Mouse (Mus musculus): ENCODE measurements around the gene Ucp1. TPM values are rescaled to one million over a fixed set of nuclear protein-coding genes. Genes with fewer than 3 reads are reported as not detected.
A peak's percentile ranks its signal among the peaks of the same experiment; 100 is the strongest.

Ucp1 gene
- total and polyA plus RNA-seq, 3 experiments: not detected

GRCm38 (mm10) chr8:83342693-83343092 is 52.5 kb downstream of the Ucp1 start:
- no peak overlapping the region for H3K27ac ChIP-seq (ENCODE audit: insufficient read depth, low read depth)
- no peak overlapping the region for H3K4me3 ChIP-seq (replicated peaks in 1 of 3; ENCODE audit: low read depth in 2 of 3, low read length in 2 of 3, poor library complexity in 1 of 3)
- no peak overlapping the region for H3K4me2 ChIP-seq (ENCODE audit: insufficient read depth, low read depth, poor library complexity, severe bottlenecking)
- no peak overlapping the region for H3K9ac ChIP-seq (ENCODE audit: insufficient read depth, low read depth)
- H3K27me3 ChIP-seq (replicated peaks): no peaks in the 10 kb centered on the region
- peak; percentile 49 for DNase-seq (ENCODE audit: extremely low read depth)
- no peaks in the 10 kb centered on the region for H3K79me2 ChIP-seq (replicated peaks; ENCODE audit: control insufficient read depth, extremely low read depth, insufficient read depth, poor library complexity, severe bottlenecking)
- no peak for TF ChIP-seq POLR2AphosphoS2 (IDR thresholded peaks at IDR 0.05; ENCODE audit: low read depth, low read length)
- no peak for TF ChIP-seq USF2 (conservative IDR thresholded peaks at IDR 0.05; ENCODE audit: low read depth, low read length)
- TF ChIP-seq ETS1 (conservative IDR thresholded peaks at IDR 0.05; ENCODE audit: low read depth, low read length): no peak
- no peak for TF ChIP-seq E2F4 (IDR thresholded peaks at IDR 0.05; ENCODE audit: insufficient replicate concordance, low read depth, low read length)
- TF ChIP-seq RCOR1 (conservative IDR thresholded peaks at IDR 0.05; ENCODE audit: low read depth, low read length): no peak
- no peak for TF ChIP-seq UBTF (IDR thresholded peaks at IDR 0.05; ENCODE audit: low read depth, low read length)
- TF ChIP-seq MEF2A (IDR thresholded peaks at IDR 0.05; ENCODE audit: borderline replicate concordance, low read depth, low read length): no peak
- peak in 1 of 2 experiments; percentile 73; a peak in 2 of 4 replicates for TF ChIP-seq CTCF (conservative IDR thresholded peaks at IDR 0.05 in 1 of 2, IDR thresholded peaks at IDR 0.05 in 1 of 2; ENCODE audit: low read depth in 2 of 2, low read length in 2 of 2)
- no peak for TF ChIP-seq JUN (IDR thresholded peaks at IDR 0.05; ENCODE audit: insufficient read depth, low read depth, low read length)
- no peak for TF ChIP-seq NELFE (IDR thresholded peaks at IDR 0.05; ENCODE audit: low read depth, low read length)
- no peak for TF ChIP-seq PAX5 (IDR thresholded peaks at IDR 0.05; ENCODE audit: low read length)
- TF ChIP-seq MAX (IDR thresholded peaks at IDR 0.05; ENCODE audit: low read length): no peak
- no peak for TF ChIP-seq CHD2 (IDR thresholded peaks at IDR 0.05; ENCODE audit: low read length)
- no peak for TF ChIP-seq KAT2A (IDR thresholded peaks at IDR 0.05; ENCODE audit: insufficient replicate concordance, low read length)
- no peak for TF ChIP-seq EP300 (IDR thresholded peaks at IDR 0.05; ENCODE audit: low read length)
- peak; percentile 75 for TF ChIP-seq SMC3 (IDR thresholded peaks at IDR 0.05; ENCODE audit: low read depth, low read length)
- no peak for TF ChIP-seq BHLHE40 (IDR thresholded peaks at IDR 0.05; ENCODE audit: low read depth, low read length)
- no peak for TF ChIP-seq TBP (conservative IDR thresholded peaks at IDR 0.05; ENCODE audit: low read depth, low read length)
- TF ChIP-seq ZMIZ1 (IDR thresholded peaks at IDR 0.05; ENCODE audit: low read depth, low read length): no peak
- peak; percentile 67 for TF ChIP-seq RAD21 (IDR thresholded peaks at IDR 0.05; ENCODE audit: low read depth, low read length)
- no peak for TF ChIP-seq USF1 (IDR thresholded peaks at IDR 0.05; ENCODE audit: low read depth, low read length)
- TF ChIP-seq TCF12 (IDR thresholded peaks at IDR 0.05; ENCODE audit: low read depth, low read length): no peak
- TF ChIP-seq MYC (IDR thresholded peaks at IDR 0.05; ENCODE audit: low read depth, low read length): no peak
- H3K36me3 ChIP-seq (replicated peaks in 1 of 2; ENCODE audit: control insufficient read depth in 1 of 2, insufficient read depth in 1 of 2, low read length in 1 of 2): no peaks in the 10 kb centered on the region
- no peaks in the 10 kb centered on the region for H3K9me3 ChIP-seq (replicated peaks; ENCODE audit: low read length)
- peaks cover 0 to 5% of the 10 kb centered on the region in 2 experiments; a peak in 1 of 4 replicates for H3K4me1 ChIP-seq (ENCODE audit: control insufficient read depth in 1 of 2, insufficient read depth in 2 of 2)
- in situ Hi-C loops (cut with MboI; ENCODE audit: low pct_ligation_motif_present, low pct_unique_long_range_greater_than_20kb, low sequenced_read_pairs) (loop anchor here (10.0 kb wide), 1 partner anchor 248 kb away; no protein-coding TSS in a partner anchor), dilution Hi-C loops (cut with MboI; ENCODE audit: extremely low pct_ligation_motif_present, extremely low pct_unique_long_range_greater_than_20kb, low sequenced_read_pairs) (no loop called here)

Other genes starting within 250 kb of the Ucp1 start
- gene Tbc1d9, start 125.0 kb upstream of the Ucp1 start, total RNA-seq (2012; rRNA removed): 4.3 and 5.0 TPM in 2 replicates
- 0.69 and 1.6 TPM in 2 replicates for gene Tbc1d9, start 125.0 kb upstream of the Ucp1 start, total RNA-seq (2014; rRNA removed)
- gene Tbc1d9, start 125.0 kb upstream of the Ucp1 start, polyA plus RNA-seq (2012; ENCODE audit: insufficient read length, low read depth): 0.71 and 1.3 TPM in 2 replicates
- gene Gm10645, start 124.2 kb upstream of the Ucp1 start, total RNA-seq (2012; rRNA removed): 0.81 and 0.88 TPM in 2 replicates
- gene Gm10645, start 124.2 kb upstream of the Ucp1 start, total RNA-seq (2014; rRNA removed): not detected in 2 replicates
- gene Gm10645, start 124.2 kb upstream of the Ucp1 start, polyA plus RNA-seq (2012; ENCODE audit: insufficient read length, low read depth): not detected in 2 replicates
- gene Elmod2, start 42.1 kb downstream of the Ucp1 start, total RNA-seq (2012; rRNA removed): 6.0 and 7.7 TPM in 2 replicates
- 9.8 and 10.8 TPM in 2 replicates for gene Elmod2, start 42.1 kb downstream of the Ucp1 start, total RNA-seq (2014; rRNA removed)
- 6.6 and 7.4 TPM in 2 replicates for gene Elmod2, start 42.1 kb downstream of the Ucp1 start, polyA plus RNA-seq (2012; ENCODE audit: insufficient read length, low read depth)
- not detected in 2 replicates for gene Mgat4d, start 58.1 kb downstream of the Ucp1 start, total RNA-seq (2012; rRNA removed)
- gene Mgat4d, start 58.1 kb downstream of the Ucp1 start, total RNA-seq (2014; rRNA removed): not detected in 2 replicates
- 0.17 TPM in 1 of 2 replicates, not detected in the other for gene Mgat4d, start 58.1 kb downstream of the Ucp1 start, polyA plus RNA-seq (2012; ENCODE audit: insufficient read length, low read depth)
- 0.59 TPM in 2 replicates for gene Clgn, start 99.5 kb downstream of the Ucp1 start, total RNA-seq (2012; rRNA removed)
- gene Clgn, start 99.5 kb downstream of the Ucp1 start, total RNA-seq (2014; rRNA removed): 1.2 and 1.3 TPM in 2 replicates
- 1.4 and 1.5 TPM in 2 replicates for gene Clgn, start 99.5 kb downstream of the Ucp1 start, polyA plus RNA-seq (2012; ENCODE audit: insufficient read length, low read depth)
- gene Scoc, start 168.0 kb downstream of the Ucp1 start, total RNA-seq (2012; rRNA removed): 28.9 and 37.8 TPM in 2 replicates
- gene Scoc, start 168.0 kb downstream of the Ucp1 start, total RNA-seq (2014; rRNA removed): 79.7 and 85.9 TPM in 2 replicates
- gene Scoc, start 168.0 kb downstream of the Ucp1 start, polyA plus RNA-seq (2012; ENCODE audit: insufficient read length, low read depth): 25.4 and 34.5 TPM in 2 replicates
- not detected in 2 replicates for gene Olfr370, start 245.4 kb downstream of the Ucp1 start, total RNA-seq (2012; rRNA removed)
- gene Olfr370, start 245.4 kb downstream of the Ucp1 start, total RNA-seq (2014; rRNA removed): not detected in 2 replicates
- 0.10 TPM in 1 of 2 replicates, not detected in the other for gene Olfr370, start 245.4 kb downstream of the Ucp1 start, polyA plus RNA-seq (2012; ENCODE audit: insufficient read length, low read depth)